Mouse (Mus musculus) erythroblast, adult 5-6 weeks (primary cell): ENCODE measurements around the gene Sema4f. TPM values are rescaled to one million over a fixed set of nuclear protein-coding genes. Genes with fewer than 3 reads are reported as not detected.

Source experiments
- ATAC-seq: replicated peaks from 2 replicates; pipeline ENCODE4 v1.8.0; 2016; ENCODE audit warnings: moderate number of reproducible peaks, mild to moderate bottlenecking, moderate TSS enrichment, inconsistent platforms; ENCODE audit not compliant: poor library complexity, low FRiP score, severe bottlenecking
- total RNA-seq, 2 experiments: library from RNA; stranded (forward) in 1 of 2; stranded (reverse) in 1 of 2; fragments of 150-400 nt in 1 of 2; fragments of 200-764, 138-1000 nt in 1 of 2; gene quantifications; 2 replicates each; pipeline versions ENCODE4 v1.2.3 to v1.2.4; 2015 to 2017; ENCODE audit warnings: low replicate concordance in 2 of 2

The Sema4f gene
- total RNA-seq, 2 experiments from 2014 or later: not detected

GRCm38 (mm10) chr6:82880807-82881206 lies 58.8 kb downstream of the Sema4f start:
- no peak for ATAC-seq

GRCm38 (mm10) chr6:82879463-82880089 lies 60.0 kb downstream of the Sema4f start:
- no peak for ATAC-seq

GRCm38 (mm10) chr6:82875509-82875935 lies 64.0 kb downstream of the Sema4f start:
- no peak for ATAC-seq

- no peak for ATAC-seq
These were observed 67.2 kb downstream of the Sema4f start for GRCm38 (mm10) chr6:82872332-82872707.

- no peak for ATAC-seq
These were observed 67.8 kb downstream of the Sema4f start for GRCm38 (mm10) chr6:82871632-82872331.

GRCm38 (mm10) chr6:82868476-82868875 lies 71.1 kb downstream of the Sema4f start:
- ATAC-seq: no peak

- no peak for ATAC-seq
These were observed 76.1 kb downstream of the Sema4f start for GRCm38 (mm10) chr6:82863380-82863874.

- ATAC-seq: no peak
These were observed 77.1 kb downstream of the Sema4f start for GRCm38 (mm10) chr6:82862475-82862874.

GRCm38 (mm10) chr6:82862042-82862441 lies 77.5 kb downstream of the Sema4f start:
- ATAC-seq: no peak

Other genes starting within 250 kb of the Sema4f start
- 13.8 and 21.9 TPM in 2 replicates for gene Pole4, start 234.4 kb downstream of the Sema4f start, total RNA-seq (2015; ENCODE audit: low replicate concordance)
- 12.8 and 21.9 TPM in 2 replicates for gene Pole4, start 234.4 kb downstream of the Sema4f start, total RNA-seq (2017; ENCODE audit: low replicate concordance)
- gene Hk2, start 165.3 kb downstream of the Sema4f start, total RNA-seq (2015; ENCODE audit: low replicate concordance): 11.1 and 11.9 TPM in 2 replicates
- gene Hk2, start 165.3 kb downstream of the Sema4f start, total RNA-seq (2017; ENCODE audit: low replicate concordance): 5.4 and 10.2 TPM in 2 replicates
- gene M1ap, start 7.1 kb upstream of the Sema4f start, total RNA-seq (2015; ENCODE audit: low replicate concordance): 2.7 and 25.6 TPM in 2 replicates
- 8.2 and 16.6 TPM in 2 replicates for gene M1ap, start 7.1 kb upstream of the Sema4f start, total RNA-seq (2017; ENCODE audit: low replicate concordance)
- 11.3 and 19.4 TPM in 2 replicates for gene Dok1, start 93.7 kb upstream of the Sema4f start, total RNA-seq (2015; ENCODE audit: low replicate concordance)
- 23.9 and 24.7 TPM in 2 replicates for gene Dok1, start 93.7 kb upstream of the Sema4f start, total RNA-seq (2017; ENCODE audit: low replicate concordance)
- 1.5 and 2.9 TPM in 2 replicates for gene Loxl3, start 94.4 kb upstream of the Sema4f start, total RNA-seq (2015; ENCODE audit: low replicate concordance)
- gene Loxl3, start 94.4 kb upstream of the Sema4f start, total RNA-seq (2017; ENCODE audit: low replicate concordance): 3.2 and 3.6 TPM in 2 replicates
- gene Aup1, start 114.8 kb upstream of the Sema4f start, total RNA-seq (2015; ENCODE audit: low replicate concordance): 197 and 242 TPM in 2 replicates
- 212 and 218 TPM in 2 replicates for gene Aup1, start 114.8 kb upstream of the Sema4f start, total RNA-seq (2017; ENCODE audit: low replicate concordance)
- gene Htra2, start 115.5 kb upstream of the Sema4f start, total RNA-seq (2015; ENCODE audit: low replicate concordance): 69.4 and 97.8 TPM in 2 replicates
- gene Htra2, start 115.5 kb upstream of the Sema4f start, total RNA-seq (2017; ENCODE audit: low replicate concordance): 41.9 and 57.7 TPM in 2 replicates
- 1.7 and 3.5 TPM in 2 replicates for gene Dqx1, start 118.1 kb upstream of the Sema4f start, total RNA-seq (2015; ENCODE audit: low replicate concordance)
- 4.2 and 6.7 TPM in 2 replicates for gene Dqx1, start 118.1 kb upstream of the Sema4f start, total RNA-seq (2017; ENCODE audit: low replicate concordance)
- gene Tlx2, start 130.5 kb upstream of the Sema4f start, total RNA-seq (2015; ENCODE audit: low replicate concordance): not detected in 2 replicates
- not detected in 2 replicates for gene Tlx2, start 130.5 kb upstream of the Sema4f start, total RNA-seq (2017; ENCODE audit: low replicate concordance)
- gene Pcgf1, start 138.1 kb upstream of the Sema4f start, total RNA-seq (2015; ENCODE audit: low replicate concordance): 19.8 and 29.7 TPM in 2 replicates
- 11.0 and 18.1 TPM in 2 replicates for gene Pcgf1, start 138.1 kb upstream of the Sema4f start, total RNA-seq (2017; ENCODE audit: low replicate concordance)
- gene Lbx2, start 146.6 kb upstream of the Sema4f start, total RNA-seq (2015; ENCODE audit: low replicate concordance): not detected in 2 replicates
- gene Lbx2, start 146.6 kb upstream of the Sema4f start, total RNA-seq (2017; ENCODE audit: low replicate concordance): not detected in 2 replicates
- gene Ccdc142, start 161.8 kb upstream of the Sema4f start, total RNA-seq (2015; ENCODE audit: low replicate concordance): not detected in 2 replicates
- 0.98 TPM in 1 of 2 replicates, not detected in the other for gene Ccdc142, start 161.8 kb upstream of the Sema4f start, total RNA-seq (2017; ENCODE audit: low replicate concordance)
- gene Gm42688, start 161.8 kb upstream of the Sema4f start, total RNA-seq (2015; ENCODE audit: low replicate concordance): 0.19 TPM in 1 of 2 replicates, not detected in the other
- 0.94 TPM in 1 of 2 replicates, not detected in the other for gene Gm42688, start 161.8 kb upstream of the Sema4f start, total RNA-seq (2017; ENCODE audit: low replicate concordance)
- 21.7 and 33.9 TPM in 2 replicates for gene Mrpl53, start 169.3 kb upstream of the Sema4f start, total RNA-seq (2015; ENCODE audit: low replicate concordance)
- gene Mrpl53, start 169.3 kb upstream of the Sema4f start, total RNA-seq (2017; ENCODE audit: low replicate concordance): 6.6 and 14.8 TPM in 2 replicates
- 5.8 and 11.3 TPM in 2 replicates for gene Mogs, start 175.7 kb upstream of the Sema4f start, total RNA-seq (2015; ENCODE audit: low replicate concordance)
- 13.8 and 18.5 TPM in 2 replicates for gene Mogs, start 175.7 kb upstream of the Sema4f start, total RNA-seq (2017; ENCODE audit: low replicate concordance)
- 7.1 and 18.8 TPM in 2 replicates for gene Wbp1, start 181.8 kb upstream of the Sema4f start, total RNA-seq (2015; ENCODE audit: low replicate concordance)
- gene Wbp1, start 181.8 kb upstream of the Sema4f start, total RNA-seq (2017; ENCODE audit: low replicate concordance): 18.3 and 42.2 TPM in 2 replicates
- 0.77 and 5.2 TPM in 2 replicates for gene Ino80b, start 185.7 kb upstream of the Sema4f start, total RNA-seq (2015; ENCODE audit: low replicate concordance)
- gene Ino80b, start 185.7 kb upstream of the Sema4f start, total RNA-seq (2017; ENCODE audit: low replicate concordance): 19.2 and 25.0 TPM in 2 replicates
- gene Rtkn, start 195.7 kb upstream of the Sema4f start, total RNA-seq (2015; ENCODE audit: low replicate concordance): 0.63 TPM in 1 of 2 replicates, not detected in the other
- gene Rtkn, start 195.7 kb upstream of the Sema4f start, total RNA-seq (2017; ENCODE audit: low replicate concordance): not detected in 2 replicates
- gene Wdr54, start 216.6 kb upstream of the Sema4f start, total RNA-seq (2015; ENCODE audit: low replicate concordance): not detected in 2 replicates
- gene Wdr54, start 216.6 kb upstream of the Sema4f start, total RNA-seq (2017; ENCODE audit: low replicate concordance): 0.28 TPM in 1 of 2 replicates, not detected in the other
- gene 1700003E16Rik, start 216.6 kb upstream of the Sema4f start, total RNA-seq (2015; ENCODE audit: low replicate concordance): not detected in 2 replicates
- not detected in 2 replicates for gene 1700003E16Rik, start 216.6 kb upstream of the Sema4f start, total RNA-seq (2017; ENCODE audit: low replicate concordance)
- gene Dctn1, start 226.2 kb upstream of the Sema4f start, total RNA-seq (2015; ENCODE audit: low replicate concordance): 21.7 and 21.9 TPM in 2 replicates
- gene Dctn1, start 226.2 kb upstream of the Sema4f start, total RNA-seq (2017; ENCODE audit: low replicate concordance): 18.0 and 25.9 TPM in 2 replicates